Mouse (Mus musculus) brain, embryonic 18.5 days (tissue): ENCODE results near the gene Lce3c.

Experiments used
- DNase-seq: peaks from one replicate; pipeline ENCODE4 v3.0.0-alpha.2; 2012; ENCODE audit warnings: low read depth, low spot score

Gene Lce3c

GRCm38 (mm10) chr3:92944186-92944585 is at the start of gene Lce3c:
TSS of gene Lce3c (plus strand) at chr3:92944486.
- DNase-seq = no peak

GRCm38 (mm10) chr3:92894489-92894888 is 49.8 kb upstream of the Lce3c start:
- no peak for DNase-seq

DNA sequence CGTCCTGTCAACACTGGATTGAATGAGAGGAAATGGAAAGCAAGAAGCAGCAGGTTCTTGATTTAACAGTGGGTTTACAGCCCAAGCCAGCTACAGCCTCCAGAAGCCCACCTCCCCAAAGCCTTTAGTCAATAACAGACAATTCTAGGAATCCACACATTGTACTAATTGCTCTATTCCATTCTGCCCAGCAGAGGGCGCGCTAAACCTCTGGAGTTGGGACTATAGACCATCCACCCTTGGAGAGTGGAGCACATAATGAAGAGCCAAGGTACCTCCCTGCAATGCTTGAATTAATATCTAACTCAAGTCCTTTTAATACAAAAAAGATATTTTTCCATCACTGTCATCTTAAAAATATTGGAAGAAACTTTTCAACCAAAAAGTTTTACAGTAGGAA is 41.3 kb upstream of the Lce3c start:
- no peak for DNase-seq

- peak; percentile 6 for DNase-seq
Measured at GRCm38 (mm10) chr3:92903640-92904039, 40.6 kb upstream of the Lce3c start.

- DNase-seq = no peak
Measured at GRCm38 (mm10) chr3:92905182-92905581, 39.1 kb upstream of the Lce3c start.

- DNase-seq = no peak
Measured at GRCm38 (mm10) chr3:92907571-92907970, 36.7 kb upstream of the Lce3c start.

DNA sequence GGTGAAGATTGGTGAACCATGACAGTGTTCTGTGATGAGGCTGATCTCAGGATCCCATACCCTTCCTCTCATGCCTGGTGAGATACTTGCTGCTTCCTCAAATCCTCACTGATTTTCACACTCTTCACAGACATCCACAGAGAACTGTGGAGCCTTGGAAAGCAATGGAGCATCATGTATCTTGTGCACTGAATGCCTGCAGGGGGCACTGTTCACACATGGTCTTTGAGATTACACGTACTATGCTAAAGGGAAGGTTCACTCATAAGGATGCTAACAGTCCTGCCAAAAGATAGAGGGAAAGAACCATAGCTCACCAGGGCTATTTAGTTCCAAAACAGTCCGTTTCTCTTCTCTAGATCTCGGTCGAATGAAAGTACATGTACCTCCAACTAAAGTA is 23.9 kb upstream of the Lce3c start:
- DNase-seq = no peak

- DNase-seq = no peak
Measured at GRCm38 (mm10) chr3:92926130-92926529, 18.2 kb upstream of the Lce3c start, which contains the start of gene Lce3a. TSS of gene Lce3a (minus strand) at chr3:92926230.

GRCm38 (mm10) chr3:92932679-92933078 is 11.6 kb upstream of the Lce3c start, which contains the start of gene Lce3b:
TSS of gene Lce3b (plus strand) at chr3:92932979.
- DNase-seq = no peak

- DNase-seq = no peak
Measured at GRCm38 (mm10) chr3:92957090-92957489, 12.8 kb downstream of the Lce3c start, which contains the start of gene Lce3d. TSS of gene Lce3d (plus strand) at chr3:92957390.

GRCm38 (mm10) chr3:92966761-92967160 is 22.5 kb downstream of the Lce3c start, which contains the start of gene Lce3e:
TSS of gene Lce3e (plus strand) at chr3:92967061.
- DNase-seq = no peak

DNA sequence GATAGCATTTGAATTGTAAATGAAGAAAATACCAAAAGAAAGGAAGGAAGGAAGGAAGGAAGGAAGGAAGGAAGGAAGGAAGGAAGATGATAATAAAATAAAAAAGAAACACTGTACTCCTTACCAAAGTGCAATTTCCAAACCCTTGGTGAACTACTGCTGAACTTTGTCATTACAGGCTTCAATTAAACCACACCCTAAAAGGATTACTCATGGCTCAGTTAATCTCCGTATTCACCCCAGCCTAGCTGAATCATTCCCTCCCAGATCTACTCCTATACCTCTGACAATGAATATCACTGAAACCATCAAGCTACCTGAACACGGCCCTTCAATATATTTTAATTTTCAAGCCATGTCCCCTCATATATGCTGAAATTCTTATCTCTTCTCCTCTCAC is 34.2 kb downstream of the Lce3c start:
- no peak for DNase-seq

- no peak for DNase-seq
Measured at GRCm38 (mm10) chr3:92991926-92992325, 47.6 kb downstream of the Lce3c start, which contains the start of gene Lce3f. TSS of gene Lce3f (plus strand) at chr3:92992226.
